In the genomic region with DNA sequence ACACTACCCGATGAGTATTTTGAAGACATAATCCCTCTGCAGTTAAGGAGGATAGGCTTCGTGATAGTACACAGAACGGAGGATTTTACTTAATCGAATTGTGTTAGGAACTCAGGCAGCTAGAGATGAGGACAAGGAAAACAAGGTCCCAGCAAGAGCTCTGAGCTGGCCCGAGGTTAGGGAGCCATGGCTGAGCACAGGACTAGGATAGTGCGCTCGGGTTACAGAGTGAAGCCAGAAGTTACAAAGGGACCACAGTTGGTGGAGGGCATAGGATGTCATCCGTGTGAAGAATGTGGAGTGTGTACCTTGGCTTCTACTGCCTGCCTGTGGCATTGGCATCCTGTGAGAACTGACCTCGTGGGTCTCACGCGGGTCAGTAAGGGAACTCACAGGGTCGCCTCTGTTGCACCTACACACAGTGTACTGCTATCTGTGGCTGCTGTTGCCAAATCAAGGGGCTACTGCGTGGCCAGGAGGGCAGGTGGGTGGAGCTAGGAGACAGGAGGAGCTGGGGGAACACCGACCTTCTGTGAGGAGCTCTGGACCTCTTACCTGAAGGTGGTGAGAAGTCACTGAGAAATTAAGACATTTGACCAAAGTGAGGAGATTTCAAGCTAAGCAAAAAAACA, we compare ENCODE assay signal across 8 mouse cellular contexts. TPM values are rescaled to one million over a fixed set of nuclear protein-coding genes. Genes with fewer than 3 reads are reported as not detected.
DNase-seq lines count a peak whose midpoint lies in the region; ATAC-seq lines count a peak whose summit lies in the region.

No protein-coding gene starts in this region.

- H3K9me3 ChIP-seq in heart, embryonic 16.5 days (replicated peaks; ENCODE audit: control insufficient read depth, low read length) = no peaks in the 10 kb centered on the region

- peaks cover 16% of the 10 kb centered on the region for H3K4me1 ChIP-seq in heart, embryonic 16.5 days (ENCODE audit: control insufficient read depth, insufficient read depth, low read length)

- peak overlapping the region; percentile 78 for H3K4me2 ChIP-seq in heart, embryonic 16.5 days (ENCODE audit: low read depth, low read length)

- 35% methylated on average over 14 of the region's 14 CpGs for WGBS in heart, embryonic 16.5 days
- WGBS in macrophage (ENCODE audit: missing documents) = 51% methylated on average over 14 of the region's 14 CpGs

- peak overlapping the region; percentile 79 for H3K27ac ChIP-seq in heart, embryonic 16.5 days (ENCODE audit: low read length)
- H3K27ac ChIP-seq in macrophage = 0 out of 2 replicates have a peak overlapping the region, but pooled peaks have one; percentile 12

- H3K4me3 ChIP-seq in heart, embryonic 16.5 days (ENCODE audit: low read length) = peak overlapping the region; percentile 48
- H3K4me3 ChIP-seq in macrophage (ENCODE audit: inconsistent target) = no peak overlapping the region; the same call in 1 of the 2 replicates

- H3K36me3 ChIP-seq in heart, embryonic 16.5 days (ENCODE audit: control insufficient read depth, insufficient read depth) = no peaks in the 10 kb centered on the region
- no peaks in the 10 kb centered on the region for H3K36me3 ChIP-seq in macrophage (ENCODE audit: inconsistent target)

- ATAC-seq in heart, embryonic 16.5 days (replicated peaks; ENCODE audit: extremely low read depth, insufficient read depth, low FRiP score) = 0 out of 2 replicates have a peak, but pooled peaks have one; percentile 10

- H3K9ac ChIP-seq in heart, embryonic 16.5 days (ENCODE audit: low read length) = peak overlapping the region; percentile 76

- DNase-seq in embryo, embryonic 11 days = peak; percentile 36
- DNase-seq in embryo, embryonic 10.5 days (ENCODE audit: low spot score) = no peak
- peak; percentile 24 for DNase-seq in 3T3-L1 (ENCODE audit: low read depth, low spot score)
- no peak for DNase-seq in left cerebral cortex, adult 11 months (ENCODE audit: low spot score)
- DNase-seq in adrenal gland, adult 18-20 months (ENCODE audit: low spot score in 2 of 2) = no peak
- DNase-seq in urinary bladder, postnatal 10 days (ENCODE audit: low spot score) = no peak

- no peaks in the 10 kb centered on the region for H3K27me3 ChIP-seq in heart, embryonic 16.5 days (ENCODE audit: control insufficient read depth, insufficient read depth, low read length)

- no peaks in the 10 kb centered on the region for H3K79me2 ChIP-seq in macrophage (ENCODE audit: inconsistent target)

RNA-seq across cellular contexts. Expression of gene Tlr5, which starts 29.0 kb away (rescaled TPM):
- polyA plus RNA-seq in heart, embryonic 16.5 days (2015; fragmentation: Nextera tagmentation; extraction: Ambion mirVana) = 1.6 and 1.7 TPM in 2 replicates
- total RNA-seq in macrophage (2018; cell fraction: chromatin; rRNA removed) = 10 to 100 TPM in 3 of 26 experiments, 1 to 10 TPM in 10, under 1 TPM in 8, not detected in 5; 0.19 to 18.4 (median 3.9) TPM
- 1 to 10 TPM in 13 of 26 experiments, under 1 TPM in 13; 0.06 to 3.7 (median 1.3) TPM for total RNA-seq in macrophage (2018; cell fraction: cytosol; rRNA removed)
- 10 to 100 TPM in 6 of 26 experiments, 1 to 10 TPM in 9, under 1 TPM in 10, not detected in 1; 0.12 to 22.8 (median 1.7) TPM for total RNA-seq in macrophage (2018; cell fraction: nucleus; rRNA removed)
- polyA plus RNA-seq in macrophage (2018) = 2.0 to 4.6 TPM (median 2.6 TPM) in 3 replicates
- total RNA-seq in adrenal gland, adult 18-20 months (2021) = 1 to 10 TPM; 1.3 to 2.4 TPM

Comparison
In these comparisons a context has a peak if more than half of its experiments do, and no peak if none do; other contexts are left out.
1. DNase-seq: peak in embryo, embryonic 11 days (single experiment) and 3T3-L1 (single experiment); none in embryo, embryonic 10.5 days (single experiment), left cerebral cortex, adult 11 months (single experiment), adrenal gland, adult 18-20 months (0 of 2) and urinary bladder, postnatal 10 days (single experiment).